Mouse (Mus musculus) heart, embryonic 16.5 days (tissue): ENCODE data around the gene Brd3. TPM values are rescaled to one million over a fixed set of nuclear protein-coding genes. Genes with fewer than 3 reads are reported as not detected.

ENCODE experiments used
- ATAC-seq: fragments of 200-750 bp; cut with Nextera tagmentation; replicated peaks from 2 replicates; pipeline ENCODE4 v1.8.0; 2017; ENCODE audit warnings: moderate number of reproducible peaks; ENCODE audit not compliant: insufficient read depth, low FRiP score; ENCODE audit errors: extremely low read depth
- H3K27ac ChIP-seq: fragments of 300-500 bp; sonication (generic); 2 replicates; pipeline ENCODE4 v1.5.1; 2014; ENCODE audit warnings: mild to moderate bottlenecking, low read length, control low read depth, moderate library complexity
- H3K27me3 ChIP-seq: fragments of 300-500 bp; sonication (generic); 2 replicates; pipeline ENCODE4 v1.6.1; 2014; ENCODE audit warnings: low read length, mixed read lengths; ENCODE audit not compliant: control insufficient read depth, insufficient read depth
- H3K36me3 ChIP-seq: fragments of 300-500 bp; sonication (generic); 2 replicates; pipeline ENCODE4 v1.6.1; 2014; ENCODE audit not compliant: control insufficient read depth, insufficient read depth
- H3K4me1 ChIP-seq: fragments of 300-500 bp; sonication (generic); 2 replicates; pipeline ENCODE4 v1.6.1; 2014; ENCODE audit warnings: low read length, mixed read lengths; ENCODE audit not compliant: control insufficient read depth, insufficient read depth
- H3K4me2 ChIP-seq: fragments of 300-500 bp; sonication (generic); 2 replicates; pipeline ENCODE4 v1.6.1; 2014; ENCODE audit warnings: low read depth, mild to moderate bottlenecking, control low read depth, low read length
- H3K4me3 ChIP-seq: fragments of 300-500 bp; sonication (generic); 2 replicates; pipeline ENCODE4 v1.5.1; 2014; ENCODE audit warnings: mild to moderate bottlenecking, control low read depth, low read length
- H3K9ac ChIP-seq: fragments of 300-500 bp; sonication (generic); 2 replicates; pipeline ENCODE4 v1.6.1; 2014; ENCODE audit warnings: low read length, control low read depth
- H3K9me3 ChIP-seq: fragments of 300-500 bp; sonication (generic); replicated peaks from 2 replicates; pipeline ENCODE4 v1.6.1; 2016; ENCODE audit warnings: low read length; ENCODE audit not compliant: control insufficient read depth
- WGBS: fragments of 180-500 bp; shearing (Covaris S2); extraction: QIAGEN DNeasy Blood & Tissue Kit; methylation state at CpG from one replicate; pipeline ENCODE4 v1.1.7; 2014; 5-methylcytosine and 5-hydroxymethylcytosine counted together
- polyA plus RNA-seq: library from polyadenylated mRNA; unstranded; fragments of >200 nt; fragmentation: Nextera tagmentation; extraction: Ambion mirVana; gene quantifications from 2 replicates; pipeline ENCODE4 v1.2.1, GENCODE M21; 2015

Brd3 gene
- polyA plus RNA-seq, 1 experiment from 2014 or later, result 61.0 TPM

- 16% methylated on average over 3 of the region's 3 CpGs for WGBS
- Histone ChIP-seq H3K27ac (peak overlapping the region; percentile 17; the same call in 1 of the 2 replicates), H3K27me3 (no peaks in the 10 kb centered on the region), H3K4me3 (no peak overlapping the region), H3K9me3 (no peaks in the 10 kb centered on the region), H3K4me1 (peaks cover 73% of the 10 kb centered on the region), H3K4me2 (no peak overlapping the region), H3K36me3 (no peaks in the 10 kb centered on the region), H3K9ac (no peak overlapping the region)
- ATAC-seq, result no peak
Observed at GRCm38 (mm10) chr2:27416425-27416824, 91.0 kb downstream of the Brd3 start.

GRCm38 (mm10) chr2:27415060-27415783 is 92.2 kb downstream of the Brd3 start:
- no peak overlapping the region for H3K4me3 ChIP-seq
- no peak overlapping the region for H3K27ac ChIP-seq
- peaks cover 67% of the 10 kb centered on the region for H3K4me1 ChIP-seq
- no peak overlapping the region for H3K4me2 ChIP-seq
- no peaks in the 10 kb centered on the region for H3K36me3 ChIP-seq
- no peak for ATAC-seq
- WGBS, result 72% methylated on average over 11 of the region's 11 CpGs
- no peaks in the 10 kb centered on the region for H3K9me3 ChIP-seq
- no peaks in the 10 kb centered on the region for H3K27me3 ChIP-seq
- H3K9ac ChIP-seq, result no peak overlapping the region

- Histone ChIP-seq H3K4me2 (peak overlapping the region; percentile 21; the same call in 1 of the 2 replicates), H3K36me3 (no peaks in the 10 kb centered on the region), H3K27me3 (no peaks in the 10 kb centered on the region), H3K4me1 (peaks cover 61% of the 10 kb centered on the region), H3K4me3 (no peak overlapping the region), H3K9me3 (no peaks in the 10 kb centered on the region), H3K27ac (peak overlapping the region; percentile 18; the same call in 1 of the 2 replicates), H3K9ac (peak overlapping the region; percentile 16; the same call in 1 of the 2 replicates)
- WGBS, result 25% methylated on average over 16 of the region's 16 CpGs
- no peak for ATAC-seq
Observed at GRCm38 (mm10) chr2:27413936-27414657, 93.4 kb downstream of the Brd3 start.

- Histone ChIP-seq H3K9me3 (no peaks in the 10 kb centered on the region), H3K27me3 (no peaks in the 10 kb centered on the region), H3K4me3 (no peak overlapping the region), H3K27ac (no peak overlapping the region), H3K9ac (no peak overlapping the region), H3K36me3 (no peaks in the 10 kb centered on the region), H3K4me2 (no peak overlapping the region), H3K4me1 (peaks cover 57% of the 10 kb centered on the region)
- 71% methylated on average over 2 of the region's 2 CpGs for WGBS
- no peak for ATAC-seq
Observed at GRCm38 (mm10) chr2:27413582-27413935, 93.9 kb downstream of the Brd3 start.

- Histone ChIP-seq H3K27ac (peak overlapping the region; percentile 6; the same call in 1 of the 2 replicates), H3K9ac (no peak overlapping the region), H3K4me2 (no peak overlapping the region), H3K9me3 (no peaks in the 10 kb centered on the region), H3K36me3 (no peaks in the 10 kb centered on the region), H3K4me3 (no peak overlapping the region), H3K27me3 (no peaks in the 10 kb centered on the region), H3K4me1 (peaks cover 45% of the 10 kb centered on the region)
- 48% methylated on average over 7 of the region's 7 CpGs for whole genome bisulfite sequencing
- ATAC-seq, result no peak
Observed at GRCm38 (mm10) chr2:27412245-27412800, 95.1 kb downstream of the Brd3 start.

- ATAC-seq, result peak; percentile 58; the same call in 1 of the 2 replicates
- no peak overlapping the region for H3K4me3 ChIP-seq
- peak overlapping the region; percentile 6; the same call in 1 of the 2 replicates for H3K27ac ChIP-seq
- H3K9me3 ChIP-seq, result no peaks in the 10 kb centered on the region
- peaks cover 39% of the 10 kb centered on the region for H3K4me1 ChIP-seq
- no peak overlapping the region for H3K4me2 ChIP-seq
- H3K36me3 ChIP-seq, result no peaks in the 10 kb centered on the region
- WGBS, result 44% methylated on average over 8 of the region's 8 CpGs
- H3K27me3 ChIP-seq, result no peaks in the 10 kb centered on the region
- H3K9ac ChIP-seq, result no peak overlapping the region
Observed at GRCm38 (mm10) chr2:27411688-27412174, 95.7 kb downstream of the Brd3 start.

GRCm38 (mm10) chr2:27410518-27411140 is 96.8 kb downstream of the Brd3 start:
- no peak overlapping the region for H3K27ac ChIP-seq
- no peak overlapping the region for H3K9ac ChIP-seq
- no peak overlapping the region for H3K4me3 ChIP-seq
- WGBS, result 84% methylated on average over 6 of the region's 6 CpGs
- H3K36me3 ChIP-seq, result no peaks in the 10 kb centered on the region
- no peaks in the 10 kb centered on the region for H3K27me3 ChIP-seq
- no peak overlapping the region for H3K4me2 ChIP-seq
- H3K9me3 ChIP-seq, result no peaks in the 10 kb centered on the region
- peaks cover 30% of the 10 kb centered on the region for H3K4me1 ChIP-seq
- ATAC-seq, result no peak

GRCm38 (mm10) chr2:27408194-27408593 is 99.3 kb downstream of the Brd3 start:
- WGBS, result 59% methylated on average over 3 of the region's 3 CpGs
- H3K4me1 ChIP-seq, result peaks cover 11% of the 10 kb centered on the region
- no peak for ATAC-seq
- no peak overlapping the region for H3K27ac ChIP-seq
- no peaks in the 10 kb centered on the region for H3K9me3 ChIP-seq
- no peak overlapping the region for H3K9ac ChIP-seq
- no peak overlapping the region for H3K4me2 ChIP-seq
- no peaks in the 10 kb centered on the region for H3K36me3 ChIP-seq
- H3K4me3 ChIP-seq, result no peak overlapping the region
- H3K27me3 ChIP-seq, result no peaks in the 10 kb centered on the region
